Mouse (Mus musculus) myocyte (in vitro differentiated cells): ENCODE results near the gene Syt1. TPM values are rescaled to one million over a fixed set of nuclear protein-coding genes. Genes with fewer than 3 reads are reported as not detected.

Source experiments
- H3K27me3 ChIP-seq: one replicate; pipeline ENCODE4 v1.6.1; 2011; ENCODE audit not compliant: control insufficient read depth, insufficient read depth, insufficient read length
- H3K36me3 ChIP-seq: one replicate; pipeline ENCODE4 v1.6.1; 2011; ENCODE audit not compliant: control insufficient read depth, insufficient read depth
- H3K4me2 ChIP-seq: one replicate; pipeline ENCODE4 v1.6.1; 2011; ENCODE audit warnings: low read depth, control low read depth
- H3K4me3 ChIP-seq: one replicate; pipeline ENCODE4 v1.5.1; 2011; ENCODE audit warnings: mild to moderate bottlenecking, control low read depth, moderate library complexity
- H3K79me2 ChIP-seq: one replicate; pipeline ENCODE4 v1.6.1; 2011; ENCODE audit not compliant: control insufficient read depth, insufficient read depth
- H3ac ChIP-seq: one replicate; pipeline ENCODE4 v1.6.1; 2011; ENCODE audit not compliant: control insufficient read depth, insufficient read length
- CEBPB ChIP-seq: IDR thresholded peaks from 2 replicates; pipeline ENCODE4 v1.6.1; 2011; ENCODE audit warnings: mild to moderate bottlenecking, moderate library complexity; ENCODE audit not compliant: poor library complexity, insufficient read depth, severe bottlenecking
- E2F4 ChIP-seq: IDR thresholded peaks from one replicate; pipeline ENCODE4 v1.6.1; 2011; ENCODE audit warnings: mild to moderate bottlenecking, control low read depth, moderate library complexity; ENCODE audit not compliant: insufficient read depth
- MAX ChIP-seq: IDR thresholded peaks from one replicate; pipeline ENCODE4 v1.6.1; 2011; ENCODE audit warnings: low read depth, mild to moderate bottlenecking, control low read depth
- MYOD1 ChIP-seq, 3 experiments: IDR thresholded peaks; one replicate each; pipeline ENCODE4 v1.6.1; 2011; ENCODE audit warnings: control low read depth in 2 of 3, low read depth in 2 of 3, mild to moderate bottlenecking in 2 of 3, moderate library complexity in 1 of 3; ENCODE audit not compliant: insufficient read length in 2 of 3, control insufficient read depth in 1 of 3
- MYOG ChIP-seq, 3 experiments: IDR thresholded peaks; one replicate each; pipeline ENCODE4 v1.6.1; 2011; ENCODE audit warnings: control low read depth in 2 of 3, low read depth in 2 of 3, mild to moderate bottlenecking in 2 of 3; ENCODE audit not compliant: insufficient read length in 2 of 3, control insufficient read depth in 1 of 3, insufficient read depth in 1 of 3
- POLR2A ChIP-seq: IDR thresholded peaks from one replicate; pipeline ENCODE4 v1.6.1; 2011; ENCODE audit warnings: low read depth, mild to moderate bottlenecking, control low read depth, moderate library complexity; ENCODE audit not compliant: insufficient read length
- POLR2AphosphoS2 ChIP-seq: IDR thresholded peaks from one replicate; pipeline ENCODE4 v1.6.1; 2011; ENCODE audit warnings: low read depth, control low read depth; ENCODE audit not compliant: insufficient read length
- REST ChIP-seq: IDR thresholded peaks from one replicate; pipeline ENCODE4 v1.6.1; 2011; ENCODE audit warnings: mild to moderate bottlenecking, control low read depth, moderate library complexity; ENCODE audit not compliant: insufficient read depth, insufficient read length
- SRF ChIP-seq: IDR thresholded peaks from one replicate; pipeline ENCODE4 v1.6.1; 2011; ENCODE audit warnings: low read depth; ENCODE audit not compliant: control insufficient read depth, insufficient read length
- TCF12 ChIP-seq: IDR thresholded peaks from one replicate; pipeline ENCODE4 v1.6.1; 2011; ENCODE audit warnings: mild to moderate bottlenecking, control low read depth; ENCODE audit not compliant: poor library complexity, insufficient read depth, severe bottlenecking
- TCF3 ChIP-seq: IDR thresholded peaks from one replicate; pipeline ENCODE4 v1.6.1; 2011; ENCODE audit warnings: low read depth, control low read depth; ENCODE audit not compliant: insufficient read length
- USF1 ChIP-seq: IDR thresholded peaks from one replicate; pipeline ENCODE4 v1.6.1; 2011; ENCODE audit warnings: low read depth, mild to moderate bottlenecking, control low read depth, moderate library complexity
- polyA plus RNA-seq: library from polyadenylated mRNA; unstranded; fragments of >200 nt; fragmentation: generic; extraction: Trizol; gene quantifications from one replicate; pipeline ENCODE4 v1.2.1, GENCODE M21; 2012; ENCODE audit warnings: missing spikeins

Gene Syt1
- polyA plus RNA-seq, 1 experiment = 0.06 TPM

- TF ChIP-seq MAX = no peak
- TF ChIP-seq POLR2AphosphoS2 = no peak
- no peak for TF ChIP-seq MYOG (IDR thresholded peaks at IDR 0.05; ENCODE audit: control insufficient read depth in 1 of 3, insufficient read depth in 1 of 3, insufficient read length in 2 of 3, low read depth in 2 of 3)
- TF ChIP-seq TCF12 = no peak
- no peak for TF ChIP-seq MYOD1 (IDR thresholded peaks at IDR 0.05; ENCODE audit: control insufficient read depth in 1 of 3, insufficient read length in 2 of 3, low read depth in 2 of 3)
- TF ChIP-seq POLR2A = no peak
- TF ChIP-seq TCF3 = no peak
- no peak for TF ChIP-seq CEBPB
- no peak for TF ChIP-seq REST
- H3K4me3 ChIP-seq = no peak overlapping the region
These were observed 479.1 kb downstream of the Syt1 start for GRCm38 (mm10) chr10:108531641-108532040.

GRCm38 (mm10) chr10:108531111-108531510, 479.7 kb downstream of the Syt1 start:
- Histone ChIP-seq H3K4me2 (no peak overlapping the region), H3K36me3 (no peaks in the 10 kb centered on the region), H3K27me3 (no peaks in the 10 kb centered on the region), H3K79me2 (no peaks in the 10 kb centered on the region), H3ac (no peak overlapping the region), H3K4me3 (no peak overlapping the region)
- TF ChIP-seq TCF12 (no peak), USF1 (no peak), CEBPB (no peak), TCF3 (no peak), E2F4 (no peak), SRF (no peak)

More at GRCm38 (mm10) chr10:108531641-108532040, 479.1 kb downstream of the Syt1 start:
- no peaks in the 10 kb centered on the region for H3K36me3 ChIP-seq
- H3K79me2 ChIP-seq = no peaks in the 10 kb centered on the region
- H3K27me3 ChIP-seq = no peaks in the 10 kb centered on the region
- no peak overlapping the region for H3K4me2 ChIP-seq
- H3ac ChIP-seq = no peak overlapping the region

GRCm38 (mm10) chr10:108528338-108528737, 482.4 kb downstream of the Syt1 start:
- TF ChIP-seq REST (no peak), TCF12 (no peak), MYOD1 (IDR thresholded peaks at IDR 0.05; ENCODE audit: control insufficient read depth in 1 of 3, insufficient read length in 2 of 3, low read depth in 2 of 3) (no peak), MYOG (IDR thresholded peaks at IDR 0.05; ENCODE audit: control insufficient read depth in 1 of 3, insufficient read depth in 1 of 3, insufficient read length in 2 of 3, low read depth in 2 of 3) (no peak), TCF3 (no peak), SRF (no peak), POLR2A (no peak), POLR2AphosphoS2 (no peak), MAX (no peak), CEBPB (no peak), USF1 (no peak), E2F4 (no peak)
- no peaks in the 10 kb centered on the region for H3K36me3 ChIP-seq
- H3K79me2 ChIP-seq = no peaks in the 10 kb centered on the region
- no peak overlapping the region for H3K4me2 ChIP-seq
- no peaks in the 10 kb centered on the region for H3K27me3 ChIP-seq
- H3ac ChIP-seq = no peak overlapping the region
- no peak overlapping the region for H3K4me3 ChIP-seq

GRCm38 (mm10) chr10:108525506-108525905, 485.3 kb downstream of the Syt1 start:
- Histone ChIP-seq H3K4me3 (no peak overlapping the region), H3K79me2 (no peaks in the 10 kb centered on the region), H3K36me3 (no peaks in the 10 kb centered on the region), H3K4me2 (no peak overlapping the region), H3ac (no peak overlapping the region), H3K27me3 (no peaks in the 10 kb centered on the region)
- no peak for TF ChIP-seq E2F4
- no peak for TF ChIP-seq TCF3
- TF ChIP-seq MAX = no peak
- TF ChIP-seq MYOD1 (IDR thresholded peaks at IDR 0.05; ENCODE audit: control insufficient read depth in 1 of 3, insufficient read length in 2 of 3, low read depth in 2 of 3) = no peak
- no peak for TF ChIP-seq TCF12
- no peak for TF ChIP-seq REST
- TF ChIP-seq POLR2A = no peak
- TF ChIP-seq MYOG (IDR thresholded peaks at IDR 0.05; ENCODE audit: control insufficient read depth in 1 of 3, insufficient read depth in 1 of 3, insufficient read length in 2 of 3, low read depth in 2 of 3) = no peak
- no peak for TF ChIP-seq POLR2AphosphoS2
- TF ChIP-seq CEBPB = no peak
- TF ChIP-seq USF1 = no peak
- TF ChIP-seq SRF = no peak

- TF ChIP-seq MYOG (IDR thresholded peaks at IDR 0.05; ENCODE audit: control insufficient read depth in 1 of 3, insufficient read depth in 1 of 3, insufficient read length in 2 of 3, low read depth in 2 of 3) = no peak
- TF ChIP-seq CEBPB = no peak
- TF ChIP-seq TCF12 = no peak
- no peak for TF ChIP-seq MYOD1 (IDR thresholded peaks at IDR 0.05; ENCODE audit: control insufficient read depth in 1 of 3, insufficient read length in 2 of 3, low read depth in 2 of 3)
- TF ChIP-seq POLR2A = no peak
- TF ChIP-seq USF1 = no peak
- TF ChIP-seq REST = no peak
- no peak for TF ChIP-seq TCF3
- no peak for TF ChIP-seq POLR2AphosphoS2
- TF ChIP-seq E2F4 = no peak
- TF ChIP-seq MAX = no peak
- TF ChIP-seq SRF = no peak
- no peak overlapping the region for H3K4me3 ChIP-seq
- H3K36me3 ChIP-seq = no peaks in the 10 kb centered on the region
- no peak overlapping the region for H3K4me2 ChIP-seq
- H3K79me2 ChIP-seq = no peaks in the 10 kb centered on the region
- no peaks in the 10 kb centered on the region for H3K27me3 ChIP-seq
- no peak overlapping the region for H3ac ChIP-seq
These were observed 486.3 kb downstream of the Syt1 start for GRCm38 (mm10) chr10:108524306-108525029.
